Mouse (Mus musculus) kidney, adult 2 months (tissue): ENCODE data around the gene Slc5a10.

Experiments
- CTCF ChIP-seq: fragments of 200-500 bp; conservative IDR thresholded peaks from 2 replicates; pipeline ENCODE4 v1.5.1; 2011; ENCODE audit warnings: low read depth, mild to moderate bottlenecking, control low read depth, low read length, moderate library complexity, mixed read lengths; ENCODE audit not compliant: insufficient read depth, insufficient read length
- POLR2A ChIP-seq: fragments of 200-500 bp; IDR thresholded peaks from one replicate; pipeline ENCODE4 v1.6.1; 2011; ENCODE audit warnings: low read depth, low read length, control low read depth

GRCm38 (mm10) chr11:61643184-61643961, 77.3 kb downstream of the Slc5a10 start:
- TF ChIP-seq POLR2A (no peak), CTCF (no peak)
